Mouse (Mus musculus) cerebellum, postnatal 14 days (tissue): ENCODE measurements around the gene Cysrt1.
A peak's percentile ranks its signal among the peaks of the same experiment; 100 is the strongest.

Source experiments
- DNase-seq, 2 experiments: peaks; one replicate each; pipeline ENCODE4 v3.0.0; 2021; ENCODE audit warnings: mixed read lengths in 2 of 2

Gene Cysrt1

GRCm38 (mm10) chr2:25234050-25234449, 8.2 kb downstream of the Cysrt1 start, which contains the start of gene Slc34a3:
TSS of gene Slc34a3 (minus strand) at chr2:25234364.
- DNase-seq, result no peak

- no peak for DNase-seq
Measured at GRCm38 (mm10) chr2:25233421-25233820, 8.8 kb downstream of the Cysrt1 start.

- no peak for DNase-seq
Measured at GRCm38 (mm10) chr2:25231038-25231437, 11.2 kb downstream of the Cysrt1 start.

- no peak for DNase-seq
Measured at GRCm38 (mm10) chr2:25230581-25230980, 11.7 kb downstream of the Cysrt1 start.

- DNase-seq, result no peak
Measured at GRCm38 (mm10) chr2:25229582-25229981, 12.7 kb downstream of the Cysrt1 start.

- peak in 1 of 2 experiments; percentile 42 for DNase-seq
Measured at GRCm38 (mm10) chr2:25228995-25229530, 13.2 kb downstream of the Cysrt1 start.

GRCm38 (mm10) chr2:25228431-25228889, 13.8 kb downstream of the Cysrt1 start:
- DNase-seq, result peak; percentile 89 to 92

GRCm38 (mm10) chr2:25227406-25227805, 14.8 kb downstream of the Cysrt1 start:
- no peak for DNase-seq

GRCm38 (mm10) chr2:25226864-25227263, 15.4 kb downstream of the Cysrt1 start:
- peak in 1 of 2 experiments; percentile 42 for DNase-seq

- peak in 1 of 2 experiments; percentile 12 for DNase-seq
Measured at GRCm38 (mm10) chr2:25225811-25226379, 16.4 kb downstream of the Cysrt1 start.

GRCm38 (mm10) chr2:25224766-25225752, 17.2 kb downstream of the Cysrt1 start:
- DNase-seq, result peak; percentile 97 to 98

- no peak for DNase-seq
Measured at GRCm38 (mm10) chr2:25224492-25224765, 17.8 kb downstream of the Cysrt1 start, which contains the start of gene Tubb4b. TSS of gene Tubb4b (minus strand) at chr2:25224702.

- DNase-seq, result peak; percentile 73 to 81
Measured at GRCm38 (mm10) chr2:25223681-25224491, 18.4 kb downstream of the Cysrt1 start.

GRCm38 (mm10) chr2:25221331-25221772, 20.9 kb downstream of the Cysrt1 start:
- no peak for DNase-seq

- DNase-seq, result no peak
Measured at GRCm38 (mm10) chr2:25218445-25218844, 23.8 kb downstream of the Cysrt1 start, which contains the start of gene Fam166a. TSS of gene Fam166a (plus strand) at chr2:25218745.

- no peak for DNase-seq
Measured at GRCm38 (mm10) chr2:25217666-25218065, 24.6 kb downstream of the Cysrt1 start.

- DNase-seq, result no peak
Measured at GRCm38 (mm10) chr2:25214444-25214843, 27.8 kb downstream of the Cysrt1 start, which contains the start of gene Stpg3. TSS of gene Stpg3 (minus strand) at chr2:25214637.

GRCm38 (mm10) chr2:25213266-25213865, 28.9 kb downstream of the Cysrt1 start:
- no peak for DNase-seq

GRCm38 (mm10) chr2:25211121-25211670, 31.1 kb downstream of the Cysrt1 start, which contains the start of gene Nelfb:
TSS of gene Nelfb (minus strand) at chr2:25211489.
- peak; percentile 92 to 94 for DNase-seq

- DNase-seq, result no peak
Measured at GRCm38 (mm10) chr2:25210686-25211085, 31.6 kb downstream of the Cysrt1 start.

GRCm38 (mm10) chr2:25207593-25207992, 34.7 kb downstream of the Cysrt1 start:
- no peak for DNase-seq
